Mouse (Mus musculus): ENCODE measurements at regions not wholly inside any gene's neighbourhood (a gene's known extent, or its start where the extent isn't known, plus 50 kb on each side); places are given as distances from the start of the nearest gene placed in this dataset.
A peak's percentile ranks its signal among the peaks of the same experiment; 100 is the strongest.

- H3K9ac ChIP-seq (replicated peaks; ENCODE audit: low read length, poor library complexity, severe bottlenecking), result 0 out of 2 replicates have a peak overlapping the region, but pooled peaks have one; percentile 33
- DNase-seq (ENCODE audit: low spot score) (peak; percentile 32), ATAC-seq (ENCODE audit: low FRiP score) (peak; percentile 76)
- H3K4me2 ChIP-seq (ENCODE audit: low read depth, low read length, poor library complexity, severe bottlenecking), result peak overlapping the region; percentile 50
- TF ChIP-seq CTCF (IDR thresholded peaks at IDR 0.05), result peak; percentile 56
- H3K4me3 ChIP-seq (ENCODE audit: low read depth, low read length), result peak overlapping the region; percentile 25; the same call in 1 of the 2 replicates
- no peaks in the 10 kb centered on the region for H3K36me3 ChIP-seq (ENCODE audit: insufficient read depth, low read length)
- H3K9me3 ChIP-seq (ENCODE audit: low read length), result no peaks in the 10 kb centered on the region
- WGBS, result 27% methylated on average over 23 of the region's 23 CpGs
- 0 out of 2 replicates have a peak, but pooled peaks cover 4% of the 10 kb centered on the region for H3K4me1 ChIP-seq (ENCODE audit: insufficient read depth, low read length)
- peak overlapping the region; percentile 57; the same call in 1 of the 2 replicates for H3K27ac ChIP-seq (ENCODE audit: low read depth, low read length)
- H3K27me3 ChIP-seq (ENCODE audit: insufficient read depth, low read length), result no peaks in the 10 kb centered on the region
These were observed 98.6 kb upstream of the Cpsf6 start for GRCm38 (mm10) chr10:117478202-117478930.

GRCm38 (mm10) chr10:117477331-117478201, 97.8 kb upstream of the Cpsf6 start:
- DNase-seq (ENCODE audit: low spot score) (no peak), ATAC-seq (ENCODE audit: low FRiP score) (no peak)
- H3K4me2 ChIP-seq (ENCODE audit: low read depth, low read length, poor library complexity, severe bottlenecking), result peak overlapping the region; percentile 50
- H3K9ac ChIP-seq (replicated peaks; ENCODE audit: low read length, poor library complexity, severe bottlenecking), result no peak overlapping the region
- WGBS, result 49% methylated on average over 12 of the region's 12 CpGs
- H3K4me3 ChIP-seq (ENCODE audit: low read depth, low read length), result peak overlapping the region; percentile 25; the same call in 1 of the 2 replicates
- no peaks in the 10 kb centered on the region for H3K9me3 ChIP-seq (ENCODE audit: low read length)
- H3K36me3 ChIP-seq (ENCODE audit: insufficient read depth, low read length), result no peaks in the 10 kb centered on the region
- no peaks in the 10 kb centered on the region for H3K27me3 ChIP-seq (ENCODE audit: insufficient read depth, low read length)
- TF ChIP-seq CTCF (IDR thresholded peaks at IDR 0.05), result no peak
- H3K4me1 ChIP-seq (ENCODE audit: insufficient read depth, low read length), result 0 out of 2 replicates have a peak, but pooled peaks cover 4% of the 10 kb centered on the region
- peak overlapping the region; percentile 57; the same call in 1 of the 2 replicates for H3K27ac ChIP-seq (ENCODE audit: low read depth, low read length)

DNA sequence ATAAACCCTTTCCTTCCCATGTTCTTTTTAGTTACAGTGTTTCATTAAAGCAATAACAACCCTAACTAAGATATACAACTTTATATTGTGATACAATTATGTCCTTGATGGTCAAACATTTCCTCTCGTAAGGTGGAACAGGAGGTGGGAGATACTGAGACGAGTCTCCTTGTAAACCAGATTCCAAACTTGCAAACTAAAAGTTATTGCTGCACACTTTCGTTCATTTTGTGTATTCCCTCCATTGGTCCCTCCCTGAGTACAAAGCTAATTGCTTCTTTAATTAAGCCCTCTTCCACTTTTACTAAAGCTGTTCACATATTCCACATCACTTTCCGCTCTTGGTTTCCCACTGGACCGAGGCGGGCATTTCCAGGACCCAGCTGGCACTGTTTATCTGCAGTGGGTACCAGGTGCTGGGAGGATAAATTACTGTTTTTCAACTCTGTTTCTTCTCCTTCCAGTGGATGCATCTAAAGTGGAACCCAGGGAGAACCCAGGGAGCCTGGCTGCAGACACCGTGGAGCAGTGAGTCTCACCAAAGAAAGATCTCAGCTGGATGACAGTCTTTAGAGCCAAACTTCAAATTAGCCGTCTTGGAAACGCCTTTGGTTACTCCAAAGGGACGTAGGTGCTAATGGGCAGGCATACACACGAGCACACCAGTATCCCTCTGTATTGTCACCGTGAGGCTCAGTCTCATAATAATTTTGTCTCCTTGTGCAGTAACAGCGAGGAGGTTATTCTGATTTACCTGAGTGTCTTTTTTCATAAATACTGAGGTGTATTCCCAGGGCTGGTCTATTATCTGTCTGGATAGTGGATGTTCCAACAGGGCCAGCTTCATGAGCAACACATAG, 95.5 kb upstream of the Cpsf6 start:
- DNase-seq (ENCODE audit: low spot score) (peak; percentile 8), ATAC-seq (ENCODE audit: low FRiP score) (no peak)
- WGBS, result 78% methylated on average over 13 of the region's 13 CpGs
- H3K4me1 ChIP-seq (ENCODE audit: insufficient read depth, low read length), result 0 out of 2 replicates have a peak, but pooled peaks cover 4% of the 10 kb centered on the region
- no peak overlapping the region for H3K4me3 ChIP-seq (ENCODE audit: low read depth, low read length)
- no peak overlapping the region for H3K4me2 ChIP-seq (ENCODE audit: low read depth, low read length, poor library complexity, severe bottlenecking)
- TF ChIP-seq CTCF (IDR thresholded peaks at IDR 0.05), result no peak
- H3K27me3 ChIP-seq (ENCODE audit: insufficient read depth, low read length), result no peaks in the 10 kb centered on the region
- H3K36me3 ChIP-seq (ENCODE audit: insufficient read depth, low read length), result no peaks in the 10 kb centered on the region
- no peaks in the 10 kb centered on the region for H3K9me3 ChIP-seq (ENCODE audit: low read length)
- H3K9ac ChIP-seq (replicated peaks; ENCODE audit: low read length, poor library complexity, severe bottlenecking), result no peak overlapping the region
- H3K27ac ChIP-seq (ENCODE audit: low read depth, low read length), result no peak overlapping the region

GRCm38 (mm10) chr10:117474351-117475085, 94.7 kb upstream of the Cpsf6 start:
- Histone ChIP-seq H3K27ac (ENCODE audit: low read depth, low read length) (no peak overlapping the region), H3K36me3 (ENCODE audit: insufficient read depth, low read length) (no peaks in the 10 kb centered on the region), H3K4me2 (ENCODE audit: low read depth, low read length, poor library complexity, severe bottlenecking) (no peak overlapping the region), H3K27me3 (ENCODE audit: insufficient read depth, low read length) (no peaks in the 10 kb centered on the region), H3K9me3 (ENCODE audit: low read length) (no peaks in the 10 kb centered on the region), H3K4me1 (ENCODE audit: insufficient read depth, low read length) (0 out of 2 replicates have a peak, but pooled peaks cover 4% of the 10 kb centered on the region), H3K9ac (replicated peaks; ENCODE audit: low read length, poor library complexity, severe bottlenecking) (no peak overlapping the region), H3K4me3 (ENCODE audit: low read depth, low read length) (no peak overlapping the region)
- WGBS, result 90% methylated on average over 4 of the region's 4 CpGs
- ATAC-seq (ENCODE audit: low FRiP score) (no peak), DNase-seq (ENCODE audit: low spot score) (no peak)
- no peak for TF ChIP-seq CTCF (IDR thresholded peaks at IDR 0.05)

DNA sequence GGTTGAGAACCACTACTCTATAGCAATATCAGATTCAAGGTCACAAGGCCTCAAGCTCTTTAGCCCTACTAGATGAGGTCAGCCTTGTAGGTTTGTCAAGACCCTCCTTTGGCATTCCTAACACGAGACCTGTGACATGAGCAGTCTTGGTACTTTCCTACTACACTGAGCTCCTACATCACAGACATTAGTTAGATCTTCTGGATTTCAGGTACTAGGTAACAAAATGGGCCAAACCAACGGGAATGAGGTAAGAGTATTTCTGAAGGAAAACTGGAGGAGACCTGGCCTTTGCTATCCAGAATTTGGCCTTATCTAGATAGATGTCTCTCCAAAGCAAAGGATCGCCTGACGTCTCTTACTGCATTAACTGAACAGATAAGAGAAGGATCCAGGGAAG, 93.7 kb upstream of the Cpsf6 start:
- H3K4me2 ChIP-seq (ENCODE audit: low read depth, low read length, poor library complexity, severe bottlenecking), result no peak overlapping the region
- no peak for ATAC-seq (ENCODE audit: low FRiP score)
- 96% methylated on average over 4 of the region's 4 CpGs for WGBS
- DNase-seq (ENCODE audit: low spot score), result no peak
- H3K4me1 ChIP-seq (ENCODE audit: insufficient read depth, low read length), result 0 out of 2 replicates have a peak, but pooled peaks cover 4% of the 10 kb centered on the region
- no peaks in the 10 kb centered on the region for H3K36me3 ChIP-seq (ENCODE audit: insufficient read depth, low read length)
- no peak for TF ChIP-seq CTCF (IDR thresholded peaks at IDR 0.05)
- no peaks in the 10 kb centered on the region for H3K9me3 ChIP-seq (ENCODE audit: low read length)
- no peak overlapping the region for H3K4me3 ChIP-seq (ENCODE audit: low read depth, low read length)
- no peak overlapping the region for H3K27ac ChIP-seq (ENCODE audit: low read depth, low read length)
- H3K9ac ChIP-seq (replicated peaks; ENCODE audit: low read length, poor library complexity, severe bottlenecking), result no peak overlapping the region
- H3K27me3 ChIP-seq (ENCODE audit: insufficient read depth, low read length), result no peaks in the 10 kb centered on the region

All from midbrain, postnatal 0 days (tissue).